Mouse (Mus musculus) intestine, postnatal 0 days (tissue): ENCODE measurements around the gene Thoc5. TPM values are rescaled to one million over a fixed set of nuclear protein-coding genes. Genes with fewer than 3 reads are reported as not detected.
A peak's percentile ranks its signal among the peaks of the same experiment; 100 is the strongest.

ENCODE experiments used
- ATAC-seq: fragments of 200-750 bp; cut with Nextera tagmentation; 2 replicates; pipeline ENCODE4 v1.8.0; 2017; ENCODE audit warnings: mild to moderate bottlenecking, moderate TSS enrichment, moderate library complexity
- H3K27ac ChIP-seq: fragments of 300-500 bp; sonication (generic); 2 replicates; pipeline ENCODE4 v1.5.1; 2014; ENCODE audit warnings: mild to moderate bottlenecking, low read depth, low read length, moderate library complexity
- H3K27me3 ChIP-seq: fragments of 300-500 bp; sonication (generic); replicated peaks from 2 replicates; pipeline ENCODE4 v1.6.1; 2014; ENCODE audit warnings: low read length, mixed read lengths; ENCODE audit not compliant: control insufficient read depth, insufficient read depth
- H3K36me3 ChIP-seq: fragments of 300-500 bp; sonication (generic); 2 replicates; pipeline ENCODE4 v1.6.1; 2014; ENCODE audit warnings: mild to moderate bottlenecking, moderate library complexity; ENCODE audit not compliant: control insufficient read depth, insufficient read depth
- H3K4me1 ChIP-seq: fragments of 300-500 bp; sonication (generic); replicated peaks from 2 replicates; pipeline ENCODE4 v1.6.1; 2014; ENCODE audit warnings: antibody characterized with exemption, low read length, mixed read lengths; ENCODE audit not compliant: control insufficient read depth, insufficient read depth
- H3K4me2 ChIP-seq: fragments of 300-500 bp; sonication (generic); replicated peaks from 2 replicates; pipeline ENCODE4 v1.6.1; 2014; ENCODE audit warnings: low read depth, mild to moderate bottlenecking, moderate library complexity
- H3K4me3 ChIP-seq: fragments of 300-500 bp; sonication (generic); 2 replicates; pipeline ENCODE4 v1.5.1; 2014; ENCODE audit warnings: low read depth, low read length
- H3K9ac ChIP-seq: fragments of 300-500 bp; sonication (generic); 2 replicates; pipeline ENCODE4 v1.6.1; 2014; ENCODE audit warnings: mild to moderate bottlenecking, low read depth, low read length
- H3K9me3 ChIP-seq: fragments of 300-500 bp; sonication (generic); 2 replicates; pipeline ENCODE4 v1.6.1; 2016; ENCODE audit warnings: mixed run types; ENCODE audit not compliant: control insufficient read depth
- CTCF ChIP-seq: sonication (generic); IDR thresholded peaks from 2 replicates; pipeline ENCODE4 v1.5.1; 2016; ENCODE audit warnings: low read depth, mild to moderate bottlenecking, control low read depth, antibody characterized with exemption, moderate library complexity
- WGBS: fragments of 180-500 bp; shearing (Covaris S2); extraction: QIAGEN DNeasy Blood & Tissue Kit; methylation state at CpG from one replicate; pipeline ENCODE4 v1.1.7; 2014; 5-methylcytosine and 5-hydroxymethylcytosine counted together
- polyA plus RNA-seq: library from polyadenylated mRNA; unstranded; fragments of >200 nt; fragmentation: Nextera tagmentation; extraction: Ambion mirVana; gene quantifications from 2 replicates; pipeline ENCODE4 v1.2.1, GENCODE M21; 2015

The Thoc5 gene
- polyA plus RNA-seq, 1 experiment from 2014 or later = 15.9 TPM

- no peaks in the 10 kb centered on the region for H3K9me3 ChIP-seq
- peaks cover 24% of the 10 kb centered on the region for H3K36me3 ChIP-seq
- no peak for TF ChIP-seq CTCF
- WGBS = 24% methylated on average over 1 of the region's 1 CpGs
- 0 out of 2 replicates have a peak, but pooled peaks have one; percentile 13 for ATAC-seq
- H3K27me3 ChIP-seq = no peaks in the 10 kb centered on the region
- no peak overlapping the region for H3K4me2 ChIP-seq
- H3K4me1 ChIP-seq = 0 out of 2 replicates have a peak, but pooled peaks cover 3% of the 10 kb centered on the region
- no peak overlapping the region for H3K9ac ChIP-seq
- H3K4me3 ChIP-seq = no peak overlapping the region
- no peak overlapping the region for H3K27ac ChIP-seq
These were observed 36.0 kb downstream of the Thoc5 start for GRCm38 (mm10) chr11:4931009-4931601.

- TF ChIP-seq CTCF = no peak
- Histone ChIP-seq H3K9me3 (no peaks in the 10 kb centered on the region), H3K9ac (no peak overlapping the region), H3K27ac (no peak overlapping the region), H3K4me2 (no peak overlapping the region), H3K4me3 (no peak overlapping the region), H3K27me3 (no peaks in the 10 kb centered on the region), H3K4me1 (no peaks in the 10 kb centered on the region), H3K36me3 (no peaks in the 10 kb centered on the region)
- 75% methylated on average over 5 of the region's 5 CpGs for WGBS
- ATAC-seq = no peak
These were observed 41.1 kb downstream of the Thoc5 start for GRCm38 (mm10) chr11:4936243-4936642.

GRCm38 (mm10) chr11:4946530-4946929 lies 51.4 kb downstream of the Thoc5 start:
- TF ChIP-seq CTCF = no peak
- H3K9me3 ChIP-seq = no peaks in the 10 kb centered on the region
- 0 out of 2 replicates have a peak, but pooled peaks cover 3% of the 10 kb centered on the region for H3K4me1 ChIP-seq
- no peak for ATAC-seq
- peaks cover 56% of the 10 kb centered on the region for H3K27me3 ChIP-seq
- no peak overlapping the region for H3K9ac ChIP-seq
- 49% methylated on average over 13 of the region's 13 CpGs for WGBS
- H3K4me3 ChIP-seq = peak overlapping the region; percentile 45
- H3K27ac ChIP-seq = no peak overlapping the region
- H3K4me2 ChIP-seq = peak overlapping the region; percentile 74
- no peaks in the 10 kb centered on the region for H3K36me3 ChIP-seq

GRCm38 (mm10) chr11:4946947-4947812 lies 52.1 kb downstream of the Thoc5 start:
- no peak overlapping the region for H3K9ac ChIP-seq
- H3K36me3 ChIP-seq = no peaks in the 10 kb centered on the region
- peaks cover 56% of the 10 kb centered on the region for H3K27me3 ChIP-seq

GRCm38 (mm10) chr11:4947813-4948174 lies 52.7 kb downstream of the Thoc5 start, which contains the start of gene Nefh:
Nefh (minus strand) TSS chr11:4948064.
- WGBS = 2% methylated on average over 36 of the region's 41 CpGs
- no peaks in the 10 kb centered on the region for H3K36me3 ChIP-seq
- ATAC-seq = no peak
- H3K9ac ChIP-seq = no peak within 1 kb of the TSS
- peak within 1 kb of the TSS; percentile 74 for H3K4me2 ChIP-seq
- 0 out of 2 replicates have a peak, but pooled peaks cover 3% of the 10 kb centered on the region for H3K4me1 ChIP-seq
- H3K27ac ChIP-seq = no peak within 1 kb of the TSS
- H3K27me3 ChIP-seq = peaks cover 61% of the 10 kb centered on the region
- no peaks in the 10 kb centered on the region for H3K9me3 ChIP-seq
- TF ChIP-seq CTCF = no peak
- peak within 1 kb of the TSS; percentile 45 for H3K4me3 ChIP-seq

More at GRCm38 (mm10) chr11:4946947-4947812, 52.1 kb downstream of the Thoc5 start:
- Histone ChIP-seq H3K9me3 (no peaks in the 10 kb centered on the region), H3K4me1 (0 out of 2 replicates have a peak, but pooled peaks cover 3% of the 10 kb centered on the region), H3K4me3 (peak overlapping the region; percentile 45), H3K27ac (no peak overlapping the region), H3K4me2 (peak overlapping the region; percentile 74)
- WGBS = under 1% methylated on average over 120 of the region's 120 CpGs
- peak; percentile 55 for TF ChIP-seq CTCF
- ATAC-seq = peak; percentile 74

- Histone ChIP-seq H3K4me2 (0 out of 2 replicates have a peak overlapping the region, but pooled peaks have one; percentile 6), H3K9ac (no peak overlapping the region), H3K4me1 (0 out of 2 replicates have a peak, but pooled peaks cover 3% of the 10 kb centered on the region), H3K4me3 (0 out of 2 replicates have a peak overlapping the region, but pooled peaks have one; percentile 2), H3K27me3 (peaks cover 70% of the 10 kb centered on the region), H3K9me3 (no peaks in the 10 kb centered on the region), H3K27ac (no peak overlapping the region), H3K36me3 (no peaks in the 10 kb centered on the region)
- WGBS = 47% methylated on average over 8 of the region's 8 CpGs
- no peak for TF ChIP-seq CTCF
- no peak for ATAC-seq
These were observed 53.7 kb downstream of the Thoc5 start for GRCm38 (mm10) chr11:4948792-4949191.
